ENCODE assay signal across 22 mouse cellular contexts in the genomic region with DNA sequence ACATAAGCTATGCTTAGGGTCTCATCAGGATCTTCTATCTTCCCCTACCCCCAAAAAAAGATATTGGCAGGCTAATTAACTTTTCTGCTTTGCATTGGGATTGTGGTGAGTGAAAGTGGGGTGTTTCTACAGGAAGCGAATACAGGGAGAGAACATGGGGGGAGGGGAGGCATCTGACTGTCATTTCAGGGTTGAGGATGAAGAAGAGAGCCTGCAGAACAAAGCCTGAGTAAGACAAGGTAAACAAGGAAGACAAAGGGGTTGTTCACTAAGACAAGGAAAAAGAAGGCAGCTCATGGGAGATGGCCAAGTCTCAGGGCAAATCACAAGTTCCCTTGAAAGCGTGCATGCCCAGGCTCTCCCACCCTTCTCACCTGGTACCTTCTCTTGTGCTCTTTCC.
DNase-seq lines count a peak whose midpoint lies in the region; ATAC-seq and TF ChIP-seq lines count a peak whose summit lies in the region.
"Had no signal": no experiment of that assay in that cellular context is flagged by ENCODE, and none has a peak within 500 bp of the region (broad histone marks: within the 10 kb centered on the region; RNA-seq: fewer than 3 reads in every experiment).

No protein-coding gene starts in this region.

- no peak overlapping the region for H3K4me2 ChIP-seq in liver, embryonic 16.5 days (ENCODE audit: low read depth, low read length)
- H3K4me2 ChIP-seq in liver, postnatal 0 days (ENCODE audit: low read depth, low read length), result no peak overlapping the region
- H3K4me2 ChIP-seq: embryonic facial prominence, embryonic 13.5 days; forebrain, embryonic 12.5 days; heart, embryonic 13.5 days; hindbrain, embryonic 12.5 days had no signal

- TF ChIP-seq CTCF in liver, postnatal 0 days (IDR thresholded peaks at IDR 0.05; ENCODE audit: low read depth), result no peak
- TF ChIP-seq CTCF in thymus, adult 2 months (IDR thresholded peaks at IDR 0.05; ENCODE audit: borderline replicate concordance, control insufficient read depth, extremely low read depth, insufficient read depth, low read length, poor library complexity), result no peak
- no peak for TF ChIP-seq CTCF in bone marrow macrophage, adult 2 months (IDR thresholded peaks at IDR 0.05; ENCODE audit: low read depth, low read length)

- no peaks in the 10 kb centered on the region for H3K36me3 ChIP-seq in liver, embryonic 16.5 days (ENCODE audit: control insufficient read depth, insufficient read depth)
- no peaks in the 10 kb centered on the region for H3K36me3 ChIP-seq in liver, postnatal 0 days (replicated peaks; ENCODE audit: insufficient read depth, low read length)
- H3K36me3 ChIP-seq in thymus, adult 2 months (ENCODE audit: control insufficient read depth, insufficient read depth, low read length), result no peaks in the 10 kb centered on the region
- H3K36me3 ChIP-seq: embryonic facial prominence, embryonic 13.5 days; forebrain, embryonic 12.5 days; G1E; heart, embryonic 13.5 days; hindbrain, embryonic 12.5 days had no signal

- DNase-seq in liver, postnatal 0 days, result no peak
- peak; percentile 44 for DNase-seq in thymus, adult 2 months
- no peak for DNase-seq in thymus, adult 18-20 months
- peak; percentile 49 for DNase-seq in thymus, postnatal 25 days
- no peak for DNase-seq in ovary, adult 18-20 months (ENCODE audit: low spot score)
- DNase-seq in urinary bladder, postnatal 25 days (ENCODE audit: low spot score), result no peak
- DNase-seq: adrenal gland, adult 8-10 months; adrenal gland, postnatal 36 days; cerebellum, adult 18-20 months; cerebellum, adult 9-11 months; cerebellum, postnatal 36 days; forebrain, postnatal 0 days; gastrocnemius, postnatal 14 days; heart, postnatal 4 days had no signal

- no peak overlapping the region for H3K4me3 ChIP-seq in liver, embryonic 16.5 days (ENCODE audit: low read depth, low read length)
- no peak overlapping the region for H3K4me3 ChIP-seq in liver, postnatal 0 days (ENCODE audit: low read depth, low read length)
- H3K4me3 ChIP-seq in thymus, adult 2 months (ENCODE audit: control insufficient read depth, insufficient read depth, low read length), result no peak overlapping the region
- peak overlapping the region; percentile 70 for H3K4me3 ChIP-seq in bone marrow macrophage, adult 2 months (ENCODE audit: insufficient read depth, low read length)
- H3K4me3 ChIP-seq: embryonic facial prominence, embryonic 13.5 days; forebrain, embryonic 12.5 days; heart, embryonic 13.5 days; hindbrain, embryonic 12.5 days had no signal

- no peaks in the 10 kb centered on the region for H3K4me1 ChIP-seq in liver, embryonic 16.5 days (ENCODE audit: control insufficient read depth, low read depth, low read length)
- 0 out of 2 replicates have a peak, but pooled peaks cover 2% of the 10 kb centered on the region for H3K4me1 ChIP-seq in liver, postnatal 0 days (ENCODE audit: insufficient read depth)
- H3K4me1 ChIP-seq in thymus, adult 2 months (replicated peaks; ENCODE audit: control insufficient read depth, insufficient read depth, low read length), result peaks cover 7% of the 10 kb centered on the region
- H3K4me1 ChIP-seq in bone marrow macrophage, adult 2 months (ENCODE audit: control insufficient read depth, insufficient read depth, low read length), result peaks cover 55% of the 10 kb centered on the region
- H3K4me1 ChIP-seq: forebrain, embryonic 12.5 days; heart, embryonic 13.5 days; hindbrain, embryonic 12.5 days had no signal

- WGBS in liver, embryonic 16.5 days (ENCODE audit: insufficient replicate concordance), result 53% methylated on average over 2 of the region's 2 CpGs
- 64% methylated on average over 2 of the region's 2 CpGs for WGBS in liver, postnatal 0 days (ENCODE audit: insufficient replicate concordance)
- WGBS in thymus, adult 2 months, result 46% methylated on average over 2 of the region's 2 CpGs

- H3K9me3 ChIP-seq in liver, embryonic 16.5 days (replicated peaks; ENCODE audit: control insufficient read depth, low read length), result no peaks in the 10 kb centered on the region
- no peaks in the 10 kb centered on the region for H3K9me3 ChIP-seq in liver, postnatal 0 days (ENCODE audit: low read length)
- H3K9me3 ChIP-seq: embryonic facial prominence, embryonic 13.5 days; forebrain, embryonic 12.5 days; G1E; heart, embryonic 13.5 days; hindbrain, embryonic 12.5 days had no signal

- no peak for TF ChIP-seq POLR2A in thymus, adult 2 months (IDR thresholded peaks at IDR 0.05; ENCODE audit: control insufficient read depth, extremely low read depth, insufficient read depth, low read length, poor library complexity)
- no peak for TF ChIP-seq POLR2A in bone marrow macrophage, adult 2 months (IDR thresholded peaks at IDR 0.05; ENCODE audit: borderline replicate concordance, low read depth, low read length)

- no peaks in the 10 kb centered on the region; the same call in 1 of the 2 replicates for H3K27me3 ChIP-seq in liver, embryonic 16.5 days (ENCODE audit: control insufficient read depth, insufficient read depth, low read depth, low read length)
- H3K27me3 ChIP-seq in liver, postnatal 0 days (ENCODE audit: insufficient read depth, low read length), result no peaks in the 10 kb centered on the region
- H3K27me3 ChIP-seq in thymus, adult 2 months (ENCODE audit: control insufficient read depth, insufficient read depth, low read length), result no peaks in the 10 kb centered on the region
- H3K27me3 ChIP-seq: forebrain, embryonic 12.5 days; heart, embryonic 13.5 days; hindbrain, embryonic 12.5 days had no signal

- ATAC-seq in liver, embryonic 16.5 days (ENCODE audit: low read depth), result no peak
- no peak for ATAC-seq in liver, postnatal 0 days
- ATAC-seq: forebrain, postnatal 0 days; hindbrain, postnatal 0 days had no signal

- H3K27ac ChIP-seq in liver, embryonic 16.5 days (ENCODE audit: low read length), result 0 out of 2 replicates have a peak overlapping the region, but pooled peaks have one; percentile 29
- H3K27ac ChIP-seq in liver, postnatal 0 days (ENCODE audit: low read depth), result no peak overlapping the region
- H3K27ac ChIP-seq in thymus, adult 2 months (ENCODE audit: control insufficient read depth, insufficient read depth, low read length), result no peak overlapping the region
- peak overlapping the region; percentile 100 for H3K27ac ChIP-seq in bone marrow macrophage, adult 2 months (ENCODE audit: insufficient read depth, low read depth, low read length)
- H3K27ac ChIP-seq: embryonic facial prominence, embryonic 13.5 days; forebrain, embryonic 12.5 days; heart, embryonic 13.5 days; hindbrain, embryonic 12.5 days; hindbrain, postnatal 0 days had no signal

- TF ChIP-seq EP300 in liver, postnatal 0 days (IDR thresholded peaks at IDR 0.05; ENCODE audit: low read depth), result no peak

- H3K9ac ChIP-seq in liver, embryonic 16.5 days (ENCODE audit: low read depth, low read length), result no peak overlapping the region
- no peak overlapping the region for H3K9ac ChIP-seq in liver, postnatal 0 days (replicated peaks)
- H3K9ac ChIP-seq: embryonic facial prominence, embryonic 13.5 days; forebrain, embryonic 12.5 days; forebrain, postnatal 0 days; heart, embryonic 13.5 days; hindbrain, embryonic 12.5 days had no signal

Comparison
In these comparisons a context has a peak if more than half of its experiments do, and no peak if none do; other contexts are left out.
1. H3K27ac ChIP-seq: peak in liver, embryonic 16.5 days (single experiment) and bone marrow macrophage, adult 2 months (single experiment); none in liver, postnatal 0 days (single experiment) and thymus, adult 2 months (single experiment).
2. DNase-seq: peak in thymus, adult 2 months (single experiment) and thymus, postnatal 25 days (single experiment); none in liver, postnatal 0 days (single experiment), thymus, adult 18-20 months (0 of 2), ovary, adult 18-20 months (single experiment) and urinary bladder, postnatal 25 days (single experiment).